Mouse (Mus musculus) intestine, postnatal 0 days (tissue): ENCODE measurements at regions not wholly inside any gene's neighbourhood (a gene's known extent, or its start where the extent isn't known, plus 50 kb on each side); places are given as distances from the start of the nearest gene placed in this dataset.

Source experiments
- ATAC-seq: fragments of 200-750 bp; cut with Nextera tagmentation; 2 replicates; pipeline ENCODE4 v1.8.0; 2017; ENCODE audit warnings: mild to moderate bottlenecking, moderate TSS enrichment, moderate library complexity
- H3K27ac ChIP-seq: fragments of 300-500 bp; sonication (generic); 2 replicates; pipeline ENCODE4 v1.5.1; 2014; ENCODE audit warnings: mild to moderate bottlenecking, low read depth, low read length, moderate library complexity
- H3K27me3 ChIP-seq: fragments of 300-500 bp; sonication (generic); replicated peaks from 2 replicates; pipeline ENCODE4 v1.6.1; 2014; ENCODE audit warnings: low read length, mixed read lengths; ENCODE audit not compliant: control insufficient read depth, insufficient read depth
- H3K36me3 ChIP-seq: fragments of 300-500 bp; sonication (generic); 2 replicates; pipeline ENCODE4 v1.6.1; 2014; ENCODE audit warnings: mild to moderate bottlenecking, moderate library complexity; ENCODE audit not compliant: control insufficient read depth, insufficient read depth
- H3K4me1 ChIP-seq: fragments of 300-500 bp; sonication (generic); replicated peaks from 2 replicates; pipeline ENCODE4 v1.6.1; 2014; ENCODE audit warnings: antibody characterized with exemption, low read length, mixed read lengths; ENCODE audit not compliant: control insufficient read depth, insufficient read depth
- H3K4me2 ChIP-seq: fragments of 300-500 bp; sonication (generic); replicated peaks from 2 replicates; pipeline ENCODE4 v1.6.1; 2014; ENCODE audit warnings: low read depth, mild to moderate bottlenecking, moderate library complexity
- H3K4me3 ChIP-seq: fragments of 300-500 bp; sonication (generic); 2 replicates; pipeline ENCODE4 v1.5.1; 2014; ENCODE audit warnings: low read depth, low read length
- H3K9ac ChIP-seq: fragments of 300-500 bp; sonication (generic); 2 replicates; pipeline ENCODE4 v1.6.1; 2014; ENCODE audit warnings: mild to moderate bottlenecking, low read depth, low read length
- H3K9me3 ChIP-seq: fragments of 300-500 bp; sonication (generic); 2 replicates; pipeline ENCODE4 v1.6.1; 2016; ENCODE audit warnings: mixed run types; ENCODE audit not compliant: control insufficient read depth
- CTCF ChIP-seq: sonication (generic); IDR thresholded peaks from 2 replicates; pipeline ENCODE4 v1.5.1; 2016; ENCODE audit warnings: low read depth, mild to moderate bottlenecking, control low read depth, antibody characterized with exemption, moderate library complexity
- WGBS: fragments of 180-500 bp; shearing (Covaris S2); extraction: QIAGEN DNeasy Blood & Tissue Kit; methylation state at CpG from one replicate; pipeline ENCODE4 v1.1.7; 2014; 5-methylcytosine and 5-hydroxymethylcytosine counted together

DNA sequence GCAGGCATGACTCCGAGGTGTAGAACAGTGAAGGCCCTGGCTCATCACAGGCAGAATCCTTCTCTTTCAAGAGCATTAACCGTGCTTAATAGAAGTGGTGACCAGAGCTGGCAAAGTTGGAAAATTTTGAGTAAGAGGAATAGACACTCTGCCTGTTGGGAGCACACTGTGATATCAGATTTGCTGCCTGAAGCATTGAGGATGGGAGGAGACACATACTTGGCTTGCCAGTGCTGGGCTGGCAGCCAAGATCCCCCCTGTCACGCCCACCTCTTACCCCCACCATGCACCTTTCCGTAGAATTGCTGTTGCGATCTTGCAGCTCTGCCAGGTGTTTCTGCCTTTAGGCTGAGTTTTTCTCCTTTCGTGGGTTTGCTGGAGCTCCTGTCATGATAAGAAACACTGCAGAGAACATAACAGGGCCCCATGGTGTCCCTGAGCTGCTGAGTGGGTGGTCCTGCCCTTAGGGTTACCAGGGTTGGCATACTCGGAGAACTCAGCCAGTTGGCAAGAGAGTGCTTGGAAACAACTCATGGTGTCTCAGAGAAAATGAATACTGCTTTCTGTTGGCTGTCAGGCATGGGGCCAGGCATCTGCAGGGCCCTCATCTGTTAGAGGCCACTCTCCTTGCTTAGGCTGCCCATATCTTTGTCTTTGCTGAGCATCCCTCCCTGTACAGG, 286.1 kb downstream of the Glrx3 start:
- no peak for ATAC-seq
- Histone ChIP-seq H3K4me1 (no peaks in the 10 kb centered on the region), H3K9me3 (no peaks in the 10 kb centered on the region), H3K4me3 (no peak overlapping the region), H3K36me3 (no peaks in the 10 kb centered on the region), H3K27me3 (no peaks in the 10 kb centered on the region), H3K27ac (no peak overlapping the region), H3K9ac (no peak overlapping the region), H3K4me2 (no peak overlapping the region)
- TF ChIP-seq CTCF = no peak
- 61% methylated on average over 7 of the region's 7 CpGs for WGBS

- ATAC-seq = no peak
- 61% methylated on average over 7 of the region's 7 CpGs for WGBS
- Histone ChIP-seq H3K4me1 (no peaks in the 10 kb centered on the region), H3K9ac (no peak overlapping the region), H3K27me3 (no peaks in the 10 kb centered on the region), H3K4me2 (no peak overlapping the region), H3K27ac (no peak overlapping the region), H3K9me3 (no peaks in the 10 kb centered on the region), H3K4me3 (no peak overlapping the region), H3K36me3 (no peaks in the 10 kb centered on the region)
- no peak for TF ChIP-seq CTCF
Measured at GRCm38 (mm10) chr7:137726031-137726430, 288.6 kb downstream of the Glrx3 start.

DNA sequence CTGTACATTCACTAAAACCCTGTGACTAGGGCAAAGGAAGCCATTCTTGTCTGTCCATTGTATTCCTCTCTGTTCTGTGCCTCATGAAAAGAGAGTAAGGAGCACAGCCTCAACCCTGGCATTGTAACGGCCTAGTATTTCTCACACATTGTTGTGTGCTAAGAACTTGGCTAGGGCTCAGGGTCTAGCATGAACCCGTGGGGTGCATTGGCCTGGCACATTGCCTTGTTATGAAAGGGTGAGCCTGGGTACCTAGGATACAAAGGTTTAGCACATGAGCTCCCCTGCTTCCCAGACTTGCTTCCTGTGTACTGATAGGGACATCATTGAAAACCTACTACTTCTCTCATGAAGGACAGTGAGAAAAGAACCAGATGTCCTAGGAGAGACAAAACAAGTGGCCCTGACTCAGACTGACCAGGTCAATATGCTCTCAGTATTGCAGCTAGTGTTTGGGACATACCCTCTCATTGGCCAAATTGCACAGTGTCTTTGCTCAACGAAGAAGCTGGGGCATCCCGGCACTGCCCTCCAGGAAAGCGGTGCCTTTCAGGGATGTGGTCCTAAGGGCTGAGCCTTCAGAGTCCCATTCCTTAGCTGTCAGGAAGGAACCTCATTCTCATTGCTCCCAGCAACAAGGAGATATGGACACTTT, 298.6 kb downstream of the Glrx3 start:
- 91% methylated on average over 5 of the region's 5 CpGs for WGBS
- H3K4me2 ChIP-seq = no peak overlapping the region
- no peak overlapping the region for H3K9ac ChIP-seq
- H3K4me3 ChIP-seq = no peak overlapping the region
- no peaks in the 10 kb centered on the region for H3K9me3 ChIP-seq
- no peaks in the 10 kb centered on the region for H3K36me3 ChIP-seq
- no peak overlapping the region for H3K27ac ChIP-seq
- TF ChIP-seq CTCF = no peak
- H3K27me3 ChIP-seq = no peaks in the 10 kb centered on the region
- ATAC-seq = no peak
- H3K4me1 ChIP-seq = no peaks in the 10 kb centered on the region

GRCm38 (mm10) chr7:137741702-137742101, 304.3 kb downstream of the Glrx3 start:
- TF ChIP-seq CTCF = no peak
- Histone ChIP-seq H3K9me3 (no peaks in the 10 kb centered on the region), H3K4me1 (no peaks in the 10 kb centered on the region), H3K4me3 (no peak overlapping the region), H3K4me2 (no peak overlapping the region), H3K36me3 (no peaks in the 10 kb centered on the region), H3K27me3 (no peaks in the 10 kb centered on the region), H3K9ac (no peak overlapping the region), H3K27ac (no peak overlapping the region)
- no peak for ATAC-seq
- WGBS = 64% methylated on average over 3 of the region's 3 CpGs

- ATAC-seq = no peak
- H3K4me1 ChIP-seq = no peaks in the 10 kb centered on the region
Measured at GRCm38 (mm10) chr7:137742297-137742751, 304.9 kb downstream of the Glrx3 start.

DNA sequence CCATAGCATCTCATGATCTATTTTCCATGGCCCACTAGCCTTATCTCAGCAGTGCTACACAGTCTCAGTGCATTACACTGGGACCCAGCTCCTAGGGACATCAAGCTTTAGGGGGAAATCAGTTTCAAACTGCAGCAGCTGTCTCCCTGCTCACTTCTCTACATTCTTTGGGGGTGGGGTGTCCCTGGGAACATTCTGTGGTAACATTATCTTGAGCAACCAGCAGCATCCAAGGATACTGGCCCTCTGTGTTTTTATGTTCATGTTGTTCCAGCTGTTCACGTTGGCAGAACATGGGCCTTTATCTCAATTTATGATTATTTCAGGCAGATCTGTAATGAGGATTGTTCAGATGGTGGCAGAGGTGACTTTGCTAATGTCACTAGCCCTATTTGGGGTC, 308.2 kb downstream of the Glrx3 start:
- Histone ChIP-seq H3K4me1 (no peaks in the 10 kb centered on the region), H3K9ac (no peak overlapping the region), H3K36me3 (no peaks in the 10 kb centered on the region), H3K9me3 (no peaks in the 10 kb centered on the region), H3K27me3 (no peaks in the 10 kb centered on the region), H3K4me3 (no peak overlapping the region), H3K4me2 (no peak overlapping the region), H3K27ac (no peak overlapping the region)
- TF ChIP-seq CTCF = no peak
- WGBS = 67% methylated on average over 1 of the region's 1 CpGs
- no peak for ATAC-seq

More at GRCm38 (mm10) chr7:137742297-137742751, 304.9 kb downstream of the Glrx3 start:
- Histone ChIP-seq H3K4me2 (no peak overlapping the region), H3K36me3 (no peaks in the 10 kb centered on the region), H3K9me3 (no peaks in the 10 kb centered on the region), H3K4me3 (no peak overlapping the region), H3K27ac (no peak overlapping the region), H3K9ac (no peak overlapping the region), H3K27me3 (no peaks in the 10 kb centered on the region)
- no peak for TF ChIP-seq CTCF
- 43% methylated on average over 7 of the region's 7 CpGs for WGBS
